Mouse (Mus musculus): ENCODE results near the gene Med21. TPM values are rescaled to one million over a fixed set of nuclear protein-coding genes. Genes with fewer than 3 reads are reported as not detected.

The Med21 gene
- total RNA-seq, 2 experiments from 2014 or later: 64.9 to 68.6 TPM

- DNase-seq: no peak
These were observed 36.1 kb downstream of the Med21 start for GRCm38 (mm10) chr6:146678136-146679070.

- DNase-seq: no peak
These were observed 41.5 kb downstream of the Med21 start for GRCm38 (mm10) chr6:146683881-146684280.

DNA sequence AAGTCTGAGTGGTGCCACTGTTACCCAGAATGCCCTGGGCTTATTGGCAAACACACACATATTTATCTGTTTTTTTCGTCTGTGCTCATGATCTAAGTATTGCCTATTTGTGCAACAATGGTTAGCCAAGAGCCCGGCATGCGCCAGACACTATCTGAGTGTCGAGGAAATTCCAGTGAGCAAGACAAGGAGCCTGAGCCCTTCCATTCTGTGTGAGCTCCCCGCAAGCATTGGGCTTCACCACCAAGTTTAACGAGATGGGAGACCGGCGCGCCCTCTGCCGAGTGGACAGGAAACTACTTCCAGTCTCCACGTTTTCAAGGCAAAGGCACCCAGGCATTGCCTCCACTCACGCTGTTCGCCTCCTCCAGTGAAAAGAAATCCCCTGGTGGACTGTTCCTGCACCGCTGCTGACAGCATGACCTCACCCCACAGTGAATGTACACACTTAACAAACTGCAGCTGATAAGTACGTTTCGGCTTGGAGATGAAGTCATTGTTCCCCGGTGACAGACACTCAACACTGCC lies 43.5 kb downstream of the Med21 start:
- peak; percentile 58 to 70 for DNase-seq

DNA sequence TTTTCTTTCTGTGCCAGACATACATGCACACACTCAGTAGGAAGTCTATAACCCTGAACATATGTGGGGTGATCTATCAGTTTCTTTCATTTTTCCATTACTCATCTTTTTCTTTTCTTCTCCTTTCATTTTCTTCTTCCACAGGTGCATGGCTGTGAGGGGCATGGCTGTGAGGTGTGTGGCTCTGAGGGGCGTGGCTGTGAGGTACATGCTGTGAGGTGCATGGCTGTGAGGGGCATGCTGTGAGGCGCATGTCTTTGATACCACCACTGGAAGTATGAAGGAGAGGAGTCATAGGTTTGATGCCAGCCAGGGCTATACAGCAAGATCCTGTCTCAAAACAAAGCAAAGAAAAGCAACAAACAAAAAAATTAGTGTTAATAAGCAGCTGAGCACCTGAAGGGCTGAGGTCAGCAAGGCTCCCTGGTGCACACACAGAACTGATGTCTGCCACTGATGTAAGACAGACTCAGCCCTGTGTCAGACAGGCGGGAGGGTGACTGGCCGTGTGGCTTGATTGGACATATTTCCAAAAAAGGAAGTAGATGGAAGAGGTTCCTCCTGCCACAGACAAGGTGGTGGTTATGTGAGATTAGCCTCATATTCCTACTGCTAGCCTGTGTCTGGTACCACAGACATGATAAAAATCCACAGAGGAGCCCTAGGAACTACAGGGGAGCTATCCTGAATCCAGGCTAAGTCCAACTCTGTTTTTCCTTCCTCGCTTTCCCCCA lies 44.3 kb downstream of the Med21 start:
- DNase-seq: no peak

DNA sequence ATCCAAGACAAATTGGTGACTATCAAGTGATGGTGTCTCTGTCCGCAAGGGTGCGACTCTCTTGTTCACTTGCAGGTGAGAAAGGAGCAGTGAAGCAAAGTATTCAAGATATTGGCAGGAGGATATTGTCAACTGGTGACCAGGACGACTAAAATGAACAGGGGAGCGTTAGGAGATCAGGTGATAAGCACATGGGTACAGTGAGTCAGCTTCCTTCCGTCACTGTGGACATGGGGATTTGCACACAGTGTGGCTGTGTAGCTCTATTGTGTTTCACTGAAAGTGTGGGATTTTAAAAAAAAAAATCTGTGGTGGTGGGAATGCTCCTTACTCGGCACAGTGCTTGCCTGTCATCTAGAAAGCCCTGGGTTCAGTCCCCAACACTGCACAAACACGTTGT lies 45.7 kb downstream of the Med21 start:
- no peak for DNase-seq

GRCm38 (mm10) chr6:146688861-146689260 lies 46.5 kb downstream of the Med21 start:
- DNase-seq: no peak

DNA sequence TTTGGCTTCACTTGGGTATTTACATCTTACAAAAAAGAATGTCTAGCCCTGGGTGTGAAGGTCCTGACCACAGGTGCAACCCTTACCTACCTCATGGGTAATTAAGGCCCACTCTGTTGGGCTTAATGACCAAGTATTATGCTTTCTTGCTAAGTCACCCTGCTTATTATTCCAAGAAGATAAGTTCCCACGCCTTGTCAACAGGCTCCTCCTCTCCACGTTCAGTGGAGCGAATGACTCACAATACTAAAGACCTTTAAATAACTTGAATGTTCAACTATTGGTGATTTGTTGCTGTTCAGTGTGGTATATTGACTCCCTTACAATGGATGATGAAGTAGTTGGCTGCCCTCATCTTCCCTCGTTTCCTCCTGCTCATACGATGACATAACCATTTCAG lies 55.4 kb downstream of the Med21 start:
- DNase-seq: no peak

DNA sequence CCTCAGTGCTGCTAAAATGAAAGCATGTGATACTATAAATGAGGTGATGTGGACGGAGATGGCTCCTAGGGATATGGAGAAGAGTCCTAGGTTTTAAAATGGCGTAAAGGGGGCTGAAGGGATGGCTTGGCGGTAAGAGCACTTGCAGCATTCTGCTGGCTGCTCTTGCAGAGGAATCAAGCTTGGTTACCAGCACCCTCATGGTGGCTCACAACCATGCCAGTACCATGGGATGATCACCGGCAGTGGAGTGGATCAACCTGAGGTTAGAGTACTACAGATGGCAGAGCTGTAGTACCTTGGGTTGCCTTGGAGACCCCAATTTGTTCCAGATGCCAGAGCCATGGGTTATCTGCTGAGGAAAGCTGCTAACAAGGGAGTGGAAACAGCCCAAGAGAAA lies 56.0 kb downstream of the Med21 start:
- DNase-seq: no peak

Other genes with a start within 250 kb of the Med21 start
- gene Itpr2, start 140.3 kb upstream of the Med21 start, total RNA-seq (2021): 10 to 100 TPM; 38.2 to 47.8 TPM
- 100 to 1,000 TPM; 100 to 113 TPM for gene Fgfr1op2, start 65.3 kb upstream of the Med21 start, total RNA-seq (2021)
- gene Ints13, start 64.7 kb upstream of the Med21 start, total RNA-seq (2021): 10 to 100 TPM; 32.1 to 37.3 TPM
- 10 to 100 TPM; 35.0 to 46.7 TPM for gene Tm7sf3, start 277 bp downstream of the Med21 start, total RNA-seq (2021)
- 10 to 100 TPM; 17.7 to 22.4 TPM for gene Stk38l, start 82.4 kb downstream of the Med21 start, total RNA-seq (2021)
- gene Arntl2, start 153.5 kb downstream of the Med21 start, total RNA-seq (2021): 1 to 10 TPM; 1.7 to 2.7 TPM
- not detected for gene Smco2, start 207.6 kb downstream of the Med21 start, total RNA-seq (2021)
- gene Ppfibp1, start 245.9 kb downstream of the Med21 start, total RNA-seq (2021): 100 to 1,000 TPM in 1 of 2 experiments, 10 to 100 TPM in 1; 97.4 to 115 TPM

Data from adrenal gland, postnatal 36 days (tissue).